Mouse (Mus musculus): Measurements from ENCODE around the gene Bckdhb.

Gene Bckdhb

GRCm38 (mm10) chr9:84107045-84107813, 182.3 kb downstream of the Bckdhb start:
- no peaks in the 10 kb centered on the region for H3K27me3 ChIP-seq (ENCODE audit: insufficient read depth, low read length)
- H3K4me1 ChIP-seq (replicated peaks; ENCODE audit: low read depth, low read length): 0 out of 2 replicates have a peak, but pooled peaks cover 3% of the 10 kb centered on the region
- TF ChIP-seq NANOG (IDR thresholded peaks at IDR 0.05; ENCODE audit: borderline replicate concordance, low read length) (no peak), POU5F1 (IDR thresholded peaks at IDR 0.05; ENCODE audit: borderline replicate concordance, low read length) (no peak), CTCF (conservative IDR thresholded peaks at IDR 0.05; ENCODE audit: low read length) (no peak)
- no peak overlapping the region for H3K4me3 ChIP-seq (replicated peaks; ENCODE audit: low read length)
- H3K9me3 ChIP-seq (ENCODE audit: low read length): no peaks in the 10 kb centered on the region
- no peaks in the 10 kb centered on the region for H3K36me3 ChIP-seq (ENCODE audit: insufficient read depth, low read length)

GRCm38 (mm10) chr9:84108534-84108933, 183.6 kb downstream of the Bckdhb start:
- no peaks in the 10 kb centered on the region for H3K27me3 ChIP-seq (ENCODE audit: insufficient read depth, low read length)
- no peaks in the 10 kb centered on the region for H3K36me3 ChIP-seq (ENCODE audit: insufficient read depth, low read length)
- no peaks in the 10 kb centered on the region for H3K9me3 ChIP-seq (ENCODE audit: low read length)
- TF ChIP-seq CTCF (conservative IDR thresholded peaks at IDR 0.05; ENCODE audit: low read length): no peak
- no peak for TF ChIP-seq NANOG (IDR thresholded peaks at IDR 0.05; ENCODE audit: borderline replicate concordance, low read length)
- TF ChIP-seq POU5F1 (IDR thresholded peaks at IDR 0.05; ENCODE audit: borderline replicate concordance, low read length): no peak
- H3K4me1 ChIP-seq (replicated peaks; ENCODE audit: low read depth, low read length): 0 out of 2 replicates have a peak, but pooled peaks cover 3% of the 10 kb centered on the region
- no peak overlapping the region for H3K4me3 ChIP-seq (replicated peaks; ENCODE audit: low read length)

- Histone ChIP-seq H3K36me3 (ENCODE audit: insufficient read depth, low read length) (no peaks in the 10 kb centered on the region), H3K4me1 (replicated peaks; ENCODE audit: low read depth, low read length) (0 out of 2 replicates have a peak, but pooled peaks cover 3% of the 10 kb centered on the region), H3K9me3 (ENCODE audit: low read length) (no peaks in the 10 kb centered on the region), H3K27me3 (ENCODE audit: insufficient read depth, low read length) (no peaks in the 10 kb centered on the region), H3K4me3 (replicated peaks; ENCODE audit: low read length) (no peak overlapping the region)
- no peak for TF ChIP-seq CTCF (conservative IDR thresholded peaks at IDR 0.05; ENCODE audit: low read length)
- TF ChIP-seq NANOG (IDR thresholded peaks at IDR 0.05; ENCODE audit: borderline replicate concordance, low read length): no peak
- TF ChIP-seq POU5F1 (IDR thresholded peaks at IDR 0.05; ENCODE audit: borderline replicate concordance, low read length): no peak
Measured at GRCm38 (mm10) chr9:84109777-84110478, 185.0 kb downstream of the Bckdhb start.

- Histone ChIP-seq H3K4me3 (replicated peaks; ENCODE audit: low read length) (no peak overlapping the region), H3K27me3 (ENCODE audit: insufficient read depth, low read length) (no peaks in the 10 kb centered on the region), H3K4me1 (replicated peaks; ENCODE audit: low read depth, low read length) (0 out of 2 replicates have a peak, but pooled peaks cover 3% of the 10 kb centered on the region), H3K36me3 (ENCODE audit: insufficient read depth, low read length) (no peaks in the 10 kb centered on the region), H3K9me3 (ENCODE audit: low read length) (no peaks in the 10 kb centered on the region)
- no peak for TF ChIP-seq POU5F1 (IDR thresholded peaks at IDR 0.05; ENCODE audit: borderline replicate concordance, low read length)
- no peak for TF ChIP-seq CTCF (conservative IDR thresholded peaks at IDR 0.05; ENCODE audit: low read length)
- no peak for TF ChIP-seq NANOG (IDR thresholded peaks at IDR 0.05; ENCODE audit: borderline replicate concordance, low read length)
Measured at GRCm38 (mm10) chr9:84110616-84111015, 185.7 kb downstream of the Bckdhb start.

- 0 out of 2 replicates have a peak, but pooled peaks cover 2% of the 10 kb centered on the region for H3K4me1 ChIP-seq (replicated peaks; ENCODE audit: low read depth, low read length)
- no peaks in the 10 kb centered on the region for H3K27me3 ChIP-seq (ENCODE audit: insufficient read depth, low read length)
- no peaks in the 10 kb centered on the region for H3K36me3 ChIP-seq (ENCODE audit: insufficient read depth, low read length)
- H3K4me3 ChIP-seq (replicated peaks; ENCODE audit: low read length): no peak overlapping the region
- no peak for TF ChIP-seq CTCF (conservative IDR thresholded peaks at IDR 0.05; ENCODE audit: low read length)
- H3K9me3 ChIP-seq (ENCODE audit: low read length): no peaks in the 10 kb centered on the region
Measured at GRCm38 (mm10) chr9:84112319-84112718, 187.4 kb downstream of the Bckdhb start.

GRCm38 (mm10) chr9:84112842-84113568, 188.1 kb downstream of the Bckdhb start:
- Histone ChIP-seq H3K36me3 (ENCODE audit: insufficient read depth, low read length) (no peaks in the 10 kb centered on the region), H3K4me3 (replicated peaks; ENCODE audit: low read length) (no peak overlapping the region), H3K9me3 (ENCODE audit: low read length) (no peaks in the 10 kb centered on the region), H3K27me3 (ENCODE audit: insufficient read depth, low read length) (no peaks in the 10 kb centered on the region), H3K4me1 (replicated peaks; ENCODE audit: low read depth, low read length) (no peaks in the 10 kb centered on the region)
- TF ChIP-seq NANOG (IDR thresholded peaks at IDR 0.05; ENCODE audit: borderline replicate concordance, low read length): no peak
- no peak for TF ChIP-seq CTCF (conservative IDR thresholded peaks at IDR 0.05; ENCODE audit: low read length)
- TF ChIP-seq POU5F1 (IDR thresholded peaks at IDR 0.05; ENCODE audit: borderline replicate concordance, low read length): no peak

- no peaks in the 10 kb centered on the region for H3K27me3 ChIP-seq (ENCODE audit: insufficient read depth, low read length)
- H3K4me3 ChIP-seq (replicated peaks; ENCODE audit: low read length): no peak overlapping the region
- H3K9me3 ChIP-seq (ENCODE audit: low read length): no peaks in the 10 kb centered on the region
- TF ChIP-seq NANOG (IDR thresholded peaks at IDR 0.05; ENCODE audit: borderline replicate concordance, low read length) (no peak), CTCF (conservative IDR thresholded peaks at IDR 0.05; ENCODE audit: low read length) (no peak), POU5F1 (IDR thresholded peaks at IDR 0.05; ENCODE audit: borderline replicate concordance, low read length) (no peak)
- H3K36me3 ChIP-seq (ENCODE audit: insufficient read depth, low read length): no peaks in the 10 kb centered on the region
- no peaks in the 10 kb centered on the region for H3K4me1 ChIP-seq (replicated peaks; ENCODE audit: low read depth, low read length)
Measured at GRCm38 (mm10) chr9:84114254-84114653, 189.3 kb downstream of the Bckdhb start.

- H3K4me1 ChIP-seq (replicated peaks; ENCODE audit: low read depth, low read length): no peaks in the 10 kb centered on the region
- no peaks in the 10 kb centered on the region for H3K27me3 ChIP-seq (ENCODE audit: insufficient read depth, low read length)
- H3K36me3 ChIP-seq (ENCODE audit: insufficient read depth, low read length): no peaks in the 10 kb centered on the region
- peak; percentile 47 for TF ChIP-seq CTCF (conservative IDR thresholded peaks at IDR 0.05; ENCODE audit: low read length)
- no peak for TF ChIP-seq POU5F1 (IDR thresholded peaks at IDR 0.05; ENCODE audit: borderline replicate concordance, low read length)
- H3K4me3 ChIP-seq (replicated peaks; ENCODE audit: low read length): no peak overlapping the region
- H3K9me3 ChIP-seq (ENCODE audit: low read length): no peaks in the 10 kb centered on the region
Measured at GRCm38 (mm10) chr9:84117337-84117736, 192.4 kb downstream of the Bckdhb start.
